Mouse (Mus musculus) kidney, postnatal 4 days (tissue): ENCODE measurements around the gene Stard5.

ENCODE experiments used
- DNase-seq, 2 experiments: peaks; one replicate each; pipeline ENCODE4 v3.0.0; 2021; ENCODE audit warnings: mixed read lengths in 2 of 2

The Stard5 gene

DNA sequence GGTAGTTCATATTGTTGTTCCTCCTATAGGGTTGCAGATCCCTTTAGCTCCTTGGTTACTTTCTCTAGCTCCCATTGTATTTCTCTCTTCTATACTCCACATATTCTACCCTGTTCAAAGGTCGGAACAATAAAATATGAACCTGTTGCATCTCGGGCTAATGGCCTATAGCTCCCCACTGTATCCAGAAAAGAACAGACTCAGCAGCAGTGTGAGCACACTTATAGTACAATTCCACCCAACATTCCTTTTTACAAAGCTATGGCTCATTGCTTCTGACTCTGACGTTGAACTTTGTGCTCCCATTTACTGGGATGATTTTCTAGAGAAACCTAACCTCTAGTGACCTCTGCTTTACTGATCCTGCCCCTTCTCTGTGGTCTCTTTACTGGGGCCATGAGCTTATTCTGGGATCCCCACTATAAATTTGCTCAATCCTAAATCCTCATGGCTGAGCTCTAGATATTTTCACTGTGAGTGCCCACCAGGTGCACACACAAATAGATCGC, 34.4 kb downstream of the Stard5 start:
- no peak for DNase-seq

DNA sequence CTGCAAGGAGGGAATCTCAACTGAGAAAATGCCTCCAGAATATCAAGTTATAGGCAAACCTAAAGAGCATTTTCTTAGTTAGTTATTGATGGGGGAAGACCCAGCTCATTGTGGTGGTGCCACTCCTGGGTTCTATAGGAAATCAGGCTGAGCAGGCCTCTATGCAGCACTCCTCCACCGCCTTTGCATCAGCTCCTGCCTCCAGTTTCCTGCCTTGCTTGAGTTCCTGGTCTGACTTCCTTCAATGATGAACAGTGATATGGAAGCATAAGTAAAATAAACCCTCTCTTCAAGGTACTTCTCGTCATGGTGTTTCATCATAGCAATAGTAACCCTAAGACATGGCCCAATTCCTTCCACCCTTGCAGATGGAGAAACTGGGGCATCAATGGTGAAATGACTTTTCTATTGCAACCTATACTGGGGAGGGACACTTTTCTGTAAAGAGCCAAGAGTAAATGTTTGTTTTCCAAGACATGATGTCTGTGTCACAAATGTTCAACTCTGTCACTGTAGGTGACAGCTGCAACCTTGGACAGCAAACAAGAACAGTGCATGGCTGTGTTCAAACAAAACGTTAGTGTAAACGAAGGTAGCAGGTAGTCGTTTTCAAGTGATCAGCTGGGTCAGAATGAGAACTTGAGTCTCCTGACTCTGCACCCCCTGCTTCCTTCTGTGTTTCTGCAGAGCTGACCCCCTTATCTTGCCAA, 36.3 kb downstream of the Stard5 start:
- no peak for DNase-seq

DNA sequence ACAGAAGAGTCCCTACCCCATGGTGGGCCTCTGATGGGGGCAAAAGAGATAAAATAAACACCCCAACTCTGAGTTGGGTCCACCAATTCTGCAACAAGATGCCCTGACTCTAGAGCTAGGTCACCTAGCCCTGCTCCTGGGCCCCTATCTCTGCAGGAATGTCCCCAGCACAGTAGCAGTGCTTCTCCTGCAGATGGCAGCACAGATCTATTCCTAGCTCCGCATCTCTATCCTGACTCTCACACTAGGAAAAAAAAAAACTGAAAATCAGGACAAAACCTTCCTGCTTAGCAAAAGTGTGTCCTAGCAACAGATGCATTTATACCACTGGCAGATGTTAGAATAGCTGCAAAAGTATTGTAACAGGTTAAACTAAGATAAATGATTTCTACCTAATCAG, 37.0 kb downstream of the Stard5 start:
- DNase-seq, result peak; percentile 78 to 84

DNA sequence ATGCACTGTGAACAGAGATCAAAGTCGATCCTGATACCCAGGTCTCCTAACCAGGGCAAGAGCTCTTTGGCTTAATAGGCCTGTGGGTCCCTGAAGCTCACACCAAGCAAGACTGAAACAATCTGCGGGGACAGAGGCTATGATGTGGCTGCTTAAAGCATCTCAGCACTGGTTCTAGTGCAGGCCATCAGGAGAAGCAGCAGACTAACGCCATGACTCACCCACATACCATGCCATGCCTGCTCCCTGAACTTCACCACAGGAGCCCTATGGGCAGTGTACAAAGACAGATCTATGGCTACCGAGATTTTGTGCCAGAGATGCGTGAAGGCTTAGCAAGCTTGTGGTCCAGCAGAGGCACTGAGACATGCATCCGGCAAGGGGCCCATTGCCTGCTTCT, 39.8 kb downstream of the Stard5 start:
- DNase-seq, result no peak

DNA sequence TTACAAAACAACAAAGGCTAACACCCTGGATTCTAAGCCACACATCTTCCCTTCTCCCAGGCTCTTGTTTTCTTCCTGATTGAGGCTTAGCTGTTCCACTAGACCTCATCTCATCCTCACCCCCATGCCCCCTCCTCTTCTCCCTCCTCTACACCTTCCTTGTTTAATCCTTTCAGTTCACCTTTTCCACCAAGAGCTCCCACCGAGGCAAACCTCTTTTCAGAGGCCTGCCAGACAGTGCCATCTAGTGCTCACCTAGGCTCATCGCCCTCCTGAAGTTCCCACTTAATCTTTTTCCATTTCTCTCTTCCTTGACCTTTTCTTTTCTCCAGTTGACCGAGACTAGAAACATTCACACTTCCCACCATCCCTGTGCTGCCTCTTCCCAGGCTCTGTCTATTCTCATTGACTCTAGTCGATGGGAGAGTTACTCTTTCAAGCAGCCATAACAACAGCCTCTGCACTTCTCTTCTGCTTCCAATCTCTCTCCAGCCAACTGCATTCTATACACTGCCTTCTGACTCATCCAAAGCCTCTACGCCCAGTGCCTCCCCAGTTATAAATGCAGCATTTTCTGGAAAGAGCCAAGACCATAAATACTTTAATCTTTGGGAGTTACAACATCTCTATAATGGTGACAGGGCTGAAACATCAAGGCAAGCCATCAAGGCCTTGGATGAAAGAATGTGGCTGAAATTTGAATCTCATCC, 43.9 kb downstream of the Stard5 start:
- peak; percentile 58 for DNase-seq

DNA sequence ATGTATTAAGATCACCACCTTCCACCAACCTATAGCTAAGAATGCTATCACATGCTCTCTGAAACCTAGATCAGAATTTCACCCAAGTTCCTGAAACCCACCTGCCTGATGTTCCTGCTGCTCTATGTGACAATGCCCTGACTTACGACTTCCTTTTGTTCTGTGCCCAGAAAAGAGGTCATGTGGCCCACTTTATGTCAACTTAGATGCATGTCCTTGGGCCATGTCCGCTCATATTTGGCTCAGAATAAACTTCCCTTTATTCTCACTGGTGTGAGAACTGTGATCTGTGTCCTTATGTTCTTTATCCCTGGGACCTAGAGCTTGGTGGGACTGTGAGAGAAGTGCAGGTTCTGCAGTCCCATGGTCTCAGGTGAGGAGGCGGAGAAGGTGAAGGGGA, 45.5 kb downstream of the Stard5 start:
- no peak for DNase-seq

DNA sequence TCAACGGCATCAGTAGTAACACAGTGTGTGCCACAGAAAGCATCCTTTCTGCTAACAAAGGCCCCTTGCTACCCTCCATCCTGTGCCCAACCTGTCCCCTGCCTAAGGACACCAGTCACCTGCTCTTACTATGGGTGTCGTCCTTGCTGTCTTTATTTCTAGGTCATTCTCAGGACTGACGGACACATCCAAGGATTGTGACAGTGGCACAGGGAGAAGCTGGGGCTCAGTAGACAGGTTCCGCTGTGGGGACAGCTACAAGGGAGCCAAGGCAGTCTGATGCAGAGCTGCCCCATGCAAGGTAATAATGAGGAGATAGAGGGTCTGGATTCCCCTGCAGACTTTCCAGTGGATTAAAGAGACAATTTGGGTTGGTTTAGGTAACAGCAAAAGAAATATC, 46.7 kb downstream of the Stard5 start:
- DNase-seq, result no peak

DNA sequence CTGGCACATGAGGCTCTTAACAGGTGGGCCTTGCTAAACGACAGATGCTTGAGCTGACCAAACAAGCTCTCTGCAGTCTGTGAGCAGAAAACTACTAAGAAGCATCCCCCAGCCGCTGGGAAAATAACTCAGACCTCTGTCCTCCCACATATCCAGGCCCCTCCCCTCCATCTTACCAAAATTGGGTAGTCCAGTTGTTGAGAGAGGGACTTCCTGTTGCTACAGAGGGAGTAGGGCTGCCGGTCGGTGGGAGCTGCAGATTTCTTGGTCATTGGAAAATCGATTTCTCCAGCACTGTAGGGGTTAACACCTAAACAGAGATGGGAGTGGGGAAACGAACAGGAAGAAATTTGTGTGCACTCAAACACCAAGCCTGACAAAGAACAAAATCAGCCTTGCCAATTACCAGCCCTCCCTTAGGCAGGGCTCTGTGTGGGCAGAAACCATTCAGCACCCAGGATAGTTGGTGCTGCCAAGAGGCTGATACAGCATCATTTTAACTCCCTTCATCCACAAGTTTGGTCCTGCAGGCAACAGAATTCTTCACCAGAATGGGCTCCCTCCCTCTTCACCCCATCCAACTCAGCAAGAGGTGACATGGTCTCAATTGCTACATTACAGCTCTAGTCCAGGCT, 51.0 kb downstream of the Stard5 start:
- peak in 1 of 2 experiments; percentile 20 for DNase-seq

DNA sequence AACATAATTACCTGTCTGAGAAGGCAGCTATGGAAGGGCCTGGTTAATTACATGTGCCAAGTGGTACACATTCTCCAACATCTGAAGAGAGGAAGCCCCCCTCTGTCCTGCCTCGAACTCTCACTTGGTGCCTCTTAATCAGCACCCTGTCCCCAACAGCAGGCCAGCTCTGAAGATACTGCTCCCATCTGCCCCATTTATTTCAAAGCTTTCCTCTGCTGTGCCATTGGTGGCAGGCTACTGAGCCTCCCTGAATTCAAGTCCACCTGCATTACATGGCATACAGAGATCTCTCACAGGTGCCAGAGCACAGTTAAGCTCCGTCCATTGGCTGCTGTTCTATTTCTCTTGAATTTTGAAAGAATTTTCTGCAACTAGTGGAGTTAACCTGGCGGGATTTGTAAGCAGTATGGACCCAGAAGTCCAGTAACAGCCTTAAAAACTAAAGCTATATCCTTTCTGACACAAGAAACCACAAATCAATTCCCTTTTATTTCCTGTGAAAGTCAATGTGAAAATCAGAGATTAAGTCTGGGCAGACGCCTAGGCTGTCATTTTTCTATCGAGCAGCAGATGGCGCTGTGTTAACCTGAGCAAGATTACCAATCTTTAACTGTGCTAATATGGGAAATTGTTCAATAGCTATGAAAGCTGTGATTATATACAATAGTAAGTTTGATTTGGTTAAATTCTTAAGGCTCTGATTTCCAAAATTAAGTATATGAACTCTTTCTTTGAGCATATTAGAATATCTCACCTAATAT, 63.9 kb downstream of the Stard5 start:
- DNase-seq, result peak; percentile 53 to 65

DNA sequence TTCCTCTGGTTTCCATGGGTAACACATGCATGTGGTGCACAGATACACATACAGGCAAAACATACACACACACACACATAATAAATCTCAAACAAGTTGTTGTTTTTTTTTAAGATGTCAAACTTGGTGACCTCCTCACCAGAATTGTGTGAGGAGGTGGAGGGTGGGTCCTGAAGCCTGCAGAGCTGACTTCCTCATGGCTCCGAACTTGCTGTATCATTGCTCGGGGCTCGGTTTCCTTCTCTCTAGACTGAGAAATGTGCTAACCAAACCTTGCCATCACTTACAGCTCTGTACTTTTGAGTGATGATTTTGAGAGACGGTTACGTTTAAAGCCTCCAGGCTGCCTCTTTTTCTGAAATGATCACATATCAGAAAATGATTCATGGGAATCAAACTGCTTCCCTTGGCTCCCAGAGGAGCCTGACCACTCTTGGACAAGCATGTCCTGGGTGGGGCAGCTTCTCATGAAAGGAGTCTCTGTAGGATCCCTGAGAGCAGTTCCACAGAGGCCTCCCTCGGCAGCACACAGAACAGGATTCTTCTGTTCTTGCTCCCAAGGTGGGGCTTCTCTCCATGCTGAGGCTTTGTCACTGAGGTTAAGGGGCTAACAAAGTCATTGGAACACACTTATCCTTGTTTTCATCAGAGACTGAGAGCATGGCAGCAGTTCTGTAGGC, 67.4 kb downstream of the Stard5 start:
- DNase-seq, result no peak
